ENCODE assay signal across 22 mouse cellular contexts in genomic region chr3:86196471-86196870, GRCm38 (mm10). TPM values are rescaled to one million over a fixed set of nuclear protein-coding genes. Genes with fewer than 3 reads are reported as not detected.
DNase-seq lines count a peak whose midpoint lies in the region; ATAC-seq lines count a peak whose summit lies in the region.
"Had no signal": no experiment of that assay in that cellular context is flagged by ENCODE, and none has a peak within 500 bp of the region (broad histone marks: within the 10 kb centered on the region; RNA-seq: fewer than 3 reads in every experiment).

No protein-coding gene starts in this region.

- no peak overlapping the region for H3K4me3 ChIP-seq in heart, embryonic 13.5 days
- H3K4me3 ChIP-seq: embryonic facial prominence, embryonic 15.5 days; forebrain, embryonic 10.5 days; heart, embryonic 15.5 days; hindbrain, embryonic 10.5 days; limb, embryonic 13.5 days; liver, embryonic 13.5 days; midbrain, embryonic 15.5 days; myocyte; neural tube, embryonic 15.5 days had no signal

- H3K27ac ChIP-seq in heart, embryonic 13.5 days (replicated peaks), result no peak overlapping the region
- H3K27ac ChIP-seq: embryonic facial prominence, embryonic 15.5 days; forebrain, embryonic 10.5 days; heart, embryonic 15.5 days; hindbrain, embryonic 10.5 days; hindbrain, postnatal 0 days; limb, embryonic 13.5 days; liver, embryonic 13.5 days; midbrain, embryonic 15.5 days; neural tube, embryonic 15.5 days had no signal

- 0 out of 2 replicates have a peak overlapping the region, but pooled peaks have one; percentile 16 for H3K4me2 ChIP-seq in heart, embryonic 13.5 days
- H3K4me2 ChIP-seq: embryonic facial prominence, embryonic 15.5 days; heart, embryonic 15.5 days; liver, embryonic 13.5 days; lung, embryonic 14.5 days; neural tube, embryonic 15.5 days had no signal

- H3K9me3 ChIP-seq in heart, embryonic 13.5 days, result no peaks in the 10 kb centered on the region
- H3K9me3 ChIP-seq: embryonic facial prominence, embryonic 15.5 days; forebrain, embryonic 10.5 days; heart, embryonic 15.5 days; hindbrain, embryonic 10.5 days; limb, embryonic 13.5 days; liver, embryonic 13.5 days; midbrain, embryonic 15.5 days; neural tube, embryonic 15.5 days had no signal

- H3K27me3 ChIP-seq in heart, embryonic 13.5 days (replicated peaks), result no peaks in the 10 kb centered on the region
- H3K27me3 ChIP-seq: embryonic facial prominence, embryonic 15.5 days; heart, embryonic 15.5 days; limb, embryonic 13.5 days; liver, embryonic 13.5 days; midbrain, embryonic 15.5 days; neural tube, embryonic 15.5 days had no signal

- WGBS in heart, embryonic 13.5 days, result 65% methylated on average over 3 of the region's 3 CpGs

- no peaks in the 10 kb centered on the region for H3K36me3 ChIP-seq in heart, embryonic 13.5 days
- H3K36me3 ChIP-seq: embryonic facial prominence, embryonic 15.5 days; forebrain, embryonic 10.5 days; heart, embryonic 15.5 days; hindbrain, embryonic 10.5 days; limb, embryonic 13.5 days; liver, embryonic 13.5 days; midbrain, embryonic 15.5 days; neural tube, embryonic 15.5 days had no signal

- H3K4me1 ChIP-seq in heart, embryonic 13.5 days, result no peaks in the 10 kb centered on the region
- H3K4me1 ChIP-seq: embryonic facial prominence, embryonic 15.5 days; forebrain, embryonic 10.5 days; heart, embryonic 15.5 days; hindbrain, embryonic 10.5 days; limb, embryonic 13.5 days; liver, embryonic 13.5 days; neural tube, embryonic 15.5 days had no signal

- ATAC-seq in heart, embryonic 13.5 days (ENCODE audit: extremely low read depth, insufficient number of reproducible peaks, low FRiP score, low TSS enrichment), result no peak
- peak; percentile 95 for ATAC-seq in inflammation-experienced regulatory T-cells, adult 6 months
- ATAC-seq: hindbrain, postnatal 0 days; midbrain, embryonic 15.5 days had no signal

- no peak overlapping the region for H3K9ac ChIP-seq in heart, embryonic 13.5 days
- H3K9ac ChIP-seq: embryonic facial prominence, embryonic 15.5 days; heart, embryonic 15.5 days; limb, embryonic 13.5 days; liver, embryonic 13.5 days; lung, embryonic 14.5 days; midbrain, embryonic 15.5 days; neural tube, embryonic 15.5 days had no signal

- DNase-seq in heart, postnatal 4 days, result no peak
- peak; percentile 3 to 21 for DNase-seq in CD8-positive naive resting alpha-beta T cell, adult 2 months (ENCODE audit: low read depth in 2 of 2, low spot score in 2 of 2)
- DNase-seq in thymus, postnatal 0 days (ENCODE audit: low spot score), result peak; percentile 52
- DNase-seq in layer of hippocampus, postnatal 14 days (ENCODE audit: low spot score in 2 of 2), result no peak
- DNase-seq in kidney, postnatal 25 days, result no peak
- DNase-seq in cerebellum, adult 9-11 months, result no peak
- DNase-seq: adrenal gland, postnatal 10 days; cerebellum, adult 9-10 months; kidney, adult 8-10 months; liver, embryonic 13.5 days; lung, embryonic 14.5 days had no signal

RNA-seq across cellular contexts. Expression of gene Lrba, which starts 28.0 kb away (rescaled TPM):
- polyA plus RNA-seq in heart, embryonic 13.5 days (2015; fragmentation: Nextera tagmentation; extraction: Ambion mirVana), result 1.5 TPM in 2 replicates
- total RNA-seq in heart, postnatal 4 days (2021), result 10 to 100 TPM; 17.7 to 17.8 TPM
- 10 to 100 TPM; 11.6 to 16.3 (median 12.3) TPM for polyA plus RNA-seq in inflammation-experienced regulatory T-cells, adult 6 months (2017; shearing (Covaris generic))
- polyA plus RNA-seq in thymus, postnatal 0 days (2015; fragmentation: Nextera tagmentation; extraction: Ambion mirVana), result 2.8 and 4.4 TPM in 2 replicates
- total RNA-seq in layer of hippocampus, postnatal 14 days (2021), result 10 to 100 TPM; 22.2 to 26.6 TPM

RNA-seq across cellular contexts. Expression of gene Rps3a1, which starts 54.0 kb away (rescaled TPM):
- polyA plus RNA-seq in heart, embryonic 13.5 days (2015; fragmentation: Nextera tagmentation; extraction: Ambion mirVana), result 788 and 847 TPM in 2 replicates
- 100 to 1,000 TPM; 752 to 761 TPM for total RNA-seq in heart, postnatal 4 days (2021)
- polyA plus RNA-seq in inflammation-experienced regulatory T-cells, adult 6 months (2017; shearing (Covaris generic)), result 1,000 to 10,000 TPM; 2,732 to 4,785 (median 2,853) TPM
- 2,095 and 2,119 TPM in 2 replicates for polyA plus RNA-seq in thymus, postnatal 0 days (2015; fragmentation: Nextera tagmentation; extraction: Ambion mirVana)
- 100 to 1,000 TPM; 373 to 374 TPM for total RNA-seq in layer of hippocampus, postnatal 14 days (2021)

Comparison
In these comparisons a context has a peak if more than half of its experiments do, and no peak if none do; other contexts are left out.
1. DNase-seq: peak in CD8-positive naive resting alpha-beta T cell, adult 2 months (2 of 2) and thymus, postnatal 0 days (single experiment); none in heart, postnatal 4 days (single experiment), layer of hippocampus, postnatal 14 days (0 of 2), kidney, postnatal 25 days (0 of 2) and cerebellum, adult 9-11 months (single experiment).